Mouse (Mus musculus) ES-CJ7 (cell line): ENCODE results near the gene Gbp9.
"Not testable (repeated sequence)": the region's sequence is repeated elsewhere in the genome, so short reads cannot be mapped to it uniquely, and the experiment has no call there.

ENCODE experiments used
- DNase-seq: peaks from one replicate; pipeline ENCODE4 v3.0.0; 2011; ENCODE audit warnings: low read depth, low spot score

Gbp9 gene

DNA sequence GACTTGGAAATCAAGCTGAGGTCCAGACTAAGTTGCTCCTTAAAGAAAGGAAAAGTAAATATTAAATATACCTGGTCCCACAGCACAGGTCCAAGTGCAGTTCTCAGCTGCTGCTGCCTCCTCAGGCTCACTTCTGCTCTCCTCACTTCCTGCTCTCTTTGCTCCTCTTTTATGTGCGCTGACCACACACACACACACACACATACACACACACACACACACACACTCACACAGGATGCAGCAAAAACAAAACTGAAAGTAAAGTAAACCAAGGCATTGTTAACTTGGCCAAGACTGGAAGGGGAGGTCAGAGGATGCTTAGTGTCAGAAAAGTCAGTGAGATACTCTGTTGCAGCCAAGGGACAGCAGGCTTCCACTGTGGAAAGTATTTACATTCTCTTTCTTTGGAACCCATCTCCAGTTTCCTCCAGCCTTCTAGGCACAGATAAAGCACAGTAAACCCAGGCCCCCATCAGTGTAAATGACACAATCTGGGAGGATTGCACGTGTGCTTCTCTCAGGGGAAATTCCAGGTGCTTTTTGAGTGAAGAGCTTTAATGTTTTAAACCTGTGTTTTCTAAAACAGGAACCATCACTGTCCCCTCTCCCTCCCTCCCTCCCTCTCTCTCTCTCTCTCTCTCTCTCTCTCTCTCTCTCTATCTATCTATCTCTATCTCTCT lies at the start of gene Gbp9, which contains the start of the genes Gbp8 and Gbp4:
Gene Gbp9, minus strand, starts transcription at position 131 of the 680 bp plus-strand sequence.
Gene Gbp8, minus strand, starts transcription at position 132 of the 680 bp plus-strand sequence.
Gene Gbp4, minus strand, starts transcription at position 178 of the 680 bp plus-strand sequence.
- DNase-seq: not testable (repeated sequence)

DNA sequence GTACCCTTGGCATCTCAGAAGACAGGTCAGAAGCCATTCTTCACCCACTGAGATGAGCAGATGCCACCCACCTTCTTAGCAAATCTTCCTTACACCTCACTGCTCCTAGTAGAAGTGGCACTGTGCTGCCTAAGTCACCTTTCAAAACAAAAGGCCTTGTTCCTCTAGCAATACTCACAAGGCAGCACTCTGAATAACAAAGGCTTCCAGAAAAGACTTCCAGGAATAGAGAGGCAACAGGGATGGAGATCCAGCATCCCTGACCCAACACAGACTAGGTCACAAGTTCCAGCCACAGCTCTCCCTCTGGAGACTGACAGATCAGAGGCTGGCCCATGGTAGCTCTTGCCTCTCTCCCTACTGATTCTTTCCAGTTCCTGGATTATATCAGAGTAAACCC lies 42.1 kb upstream of the Gbp9 start:
- peak; percentile 78 for DNase-seq

DNA sequence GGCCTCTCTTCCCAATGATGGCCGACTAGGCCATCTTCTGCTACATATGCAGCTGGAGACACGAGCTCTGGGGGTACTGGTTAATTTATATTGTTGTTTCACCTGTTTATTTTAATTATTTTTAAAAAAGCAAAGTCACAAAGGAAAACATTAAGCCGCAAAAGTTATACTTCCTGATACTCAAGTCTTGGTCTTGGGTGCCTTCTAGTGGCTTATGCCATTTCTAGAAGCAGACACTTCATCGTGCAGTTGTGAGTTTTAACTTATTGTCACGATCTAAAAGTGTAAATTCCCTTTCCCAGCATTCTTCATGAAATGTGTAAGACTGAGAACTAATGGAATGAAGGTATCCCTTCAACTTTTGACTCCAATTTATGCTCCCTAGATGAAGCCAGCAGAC lies 17.2 kb upstream of the Gbp9 start:
- no peak for DNase-seq

DNA sequence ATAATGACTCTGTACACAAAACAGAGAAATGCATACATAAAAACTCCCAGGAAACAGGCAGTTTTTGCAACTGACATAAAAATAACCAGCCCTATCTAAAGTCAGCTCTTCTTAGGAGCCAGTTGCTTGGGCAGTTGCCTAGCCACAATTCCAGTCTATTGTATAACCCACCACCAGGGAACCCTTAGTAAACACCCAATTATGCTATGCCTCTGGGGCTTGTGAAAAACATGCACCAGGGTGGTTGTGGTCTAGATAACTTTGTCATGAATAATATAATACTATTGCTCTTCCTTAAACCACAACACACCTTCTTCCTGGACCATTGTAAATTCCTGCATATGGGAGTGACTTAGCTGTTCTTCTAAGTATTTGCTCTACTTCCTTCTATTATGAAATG lies 14.7 kb upstream of the Gbp9 start:
- DNase-seq: no peak

DNA sequence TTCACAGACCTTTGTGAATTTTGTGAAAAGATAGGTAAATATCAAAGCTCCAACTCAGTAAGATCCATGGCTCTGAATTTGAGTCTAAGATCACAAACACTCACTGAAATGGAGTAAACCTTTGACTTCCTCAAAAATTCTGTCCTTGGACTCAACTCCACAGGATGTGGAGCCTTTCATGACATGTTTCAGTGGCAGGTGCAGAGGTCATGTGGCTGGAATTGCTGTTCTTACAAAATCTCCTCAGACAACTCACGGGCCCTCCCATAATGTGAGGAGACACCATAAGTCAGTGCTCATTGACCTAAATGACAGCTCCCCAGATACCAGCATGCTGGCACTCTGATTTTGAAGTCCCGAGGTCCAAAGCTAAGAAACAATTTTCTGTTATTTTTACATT lies 8.7 kb upstream of the Gbp9 start:
- DNase-seq: not testable (repeated sequence)

DNA sequence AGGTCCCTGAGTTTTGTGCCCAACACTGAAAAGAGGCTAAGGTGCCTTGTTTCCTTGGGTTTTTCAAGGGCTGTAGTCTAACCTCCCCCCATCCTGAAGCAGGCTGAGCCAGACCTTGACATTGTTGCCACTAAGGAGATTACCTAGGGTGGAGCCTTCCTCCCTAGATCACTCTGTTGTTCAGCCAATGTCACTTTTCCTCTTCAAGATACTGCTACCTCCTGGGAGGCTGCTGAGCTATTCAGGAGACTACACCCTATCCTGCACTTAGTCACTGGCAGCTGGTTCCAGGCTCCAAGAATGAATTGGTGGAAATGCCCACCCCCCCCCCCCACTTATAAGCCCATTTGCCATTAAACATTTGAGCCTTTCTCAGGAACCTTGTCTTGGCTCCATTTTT lies 7.1 kb upstream of the Gbp9 start:
- DNase-seq: peak; percentile 83

DNA sequence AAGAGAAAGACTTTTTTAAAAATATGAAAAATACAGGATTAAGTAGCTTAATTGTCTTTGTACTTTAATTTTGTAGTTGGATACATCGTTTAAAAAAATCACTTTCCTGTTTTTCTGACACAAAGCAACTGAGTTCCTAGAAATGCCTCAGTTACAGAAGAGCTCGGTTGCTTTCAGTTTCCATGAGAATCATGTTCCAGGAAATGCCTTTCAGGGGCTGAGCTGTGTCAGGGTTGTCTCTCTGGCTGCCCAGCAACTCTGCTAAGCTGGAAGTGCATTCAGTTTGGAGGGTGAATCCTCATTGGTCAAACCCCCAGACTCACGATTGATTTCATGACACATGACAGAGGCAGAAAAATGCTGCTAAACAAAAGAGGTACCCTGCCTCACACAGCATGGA lies 6.4 kb upstream of the Gbp9 start:
- not testable (repeated sequence) for DNase-seq

DNA sequence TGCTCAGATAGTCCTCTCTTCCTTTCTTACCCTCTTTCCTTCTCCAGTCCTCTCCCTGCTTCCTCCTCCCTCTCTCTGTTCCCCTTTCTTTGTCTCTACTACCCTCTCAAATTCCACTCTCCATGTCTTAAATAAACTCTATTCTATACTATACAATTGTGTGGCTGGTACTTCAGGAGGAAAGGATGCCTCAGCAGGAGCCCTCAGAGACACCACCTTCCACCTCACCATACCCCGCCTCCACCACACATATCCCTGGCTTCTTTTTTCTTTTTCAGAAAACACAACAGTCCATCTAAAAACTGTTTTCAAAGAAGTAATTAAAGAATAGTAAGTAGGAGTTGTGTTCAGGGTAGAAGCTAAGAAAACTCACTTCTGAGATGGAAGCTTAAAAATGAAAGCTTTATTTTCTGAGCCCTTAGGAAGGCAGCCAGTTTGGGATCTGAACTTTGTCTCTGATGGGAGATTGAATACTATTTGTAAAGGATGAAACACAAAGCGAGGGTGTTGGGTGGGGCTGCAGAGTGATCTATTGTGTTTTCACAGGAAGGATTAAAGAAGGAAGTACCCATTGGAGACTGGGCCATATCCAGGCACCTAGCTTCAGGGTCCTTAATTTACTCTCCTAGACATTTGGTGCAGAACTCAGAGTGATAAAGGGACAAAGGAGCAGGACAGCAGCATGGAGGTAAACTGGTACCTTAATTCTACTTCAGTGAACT lies 911 bp upstream of the Gbp9 start:
- peak; percentile 78 for DNase-seq

DNA sequence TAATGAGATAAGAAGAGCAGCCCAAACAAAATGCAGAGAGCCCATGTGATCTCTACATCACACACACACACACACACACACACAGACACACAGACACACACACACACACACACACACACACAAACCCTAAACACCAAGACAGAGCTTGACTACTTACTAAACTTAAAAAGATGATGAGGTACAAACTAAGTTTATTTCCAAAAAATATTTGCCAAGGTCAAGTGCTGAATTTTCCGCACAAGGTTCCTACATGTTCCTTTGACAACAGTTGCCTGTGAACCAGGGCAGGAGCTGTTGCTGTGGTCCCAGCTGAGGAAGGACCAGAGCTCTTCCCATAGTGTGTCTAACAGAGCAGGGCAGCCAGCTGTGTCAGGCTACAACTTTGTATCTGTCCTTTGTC lies 433 bp downstream of the Gbp9 start:
- DNase-seq: no peak

DNA sequence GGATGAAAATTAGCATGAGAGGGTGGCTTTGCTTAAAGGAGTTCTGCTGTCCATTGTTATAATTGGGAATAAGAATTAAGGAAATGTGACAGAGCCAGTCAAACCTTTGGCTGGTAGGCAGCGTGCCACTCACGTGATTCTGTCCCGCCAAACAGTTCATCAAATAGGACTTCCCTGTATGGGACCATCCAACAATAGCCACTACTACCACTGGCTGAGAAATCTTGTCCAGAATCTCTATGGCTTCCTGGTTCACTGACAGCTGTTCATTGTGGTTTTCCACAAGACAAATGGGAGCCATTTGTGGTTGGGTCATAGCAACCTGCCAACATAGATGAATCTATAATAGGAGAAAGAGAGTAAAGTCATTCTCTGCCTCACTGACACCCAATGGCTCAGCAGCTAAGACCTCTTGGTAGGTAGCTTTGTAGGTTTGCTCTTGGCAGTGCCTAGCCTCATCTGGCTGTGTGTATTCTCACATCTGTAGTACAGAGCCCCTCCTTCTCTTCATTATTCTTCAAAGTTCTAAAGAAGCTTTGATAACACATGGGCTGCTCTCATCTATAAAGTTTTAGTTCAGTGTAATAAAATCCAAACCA lies 2.5 kb downstream of the Gbp9 start:
- not testable (repeated sequence) for DNase-seq

DNA sequence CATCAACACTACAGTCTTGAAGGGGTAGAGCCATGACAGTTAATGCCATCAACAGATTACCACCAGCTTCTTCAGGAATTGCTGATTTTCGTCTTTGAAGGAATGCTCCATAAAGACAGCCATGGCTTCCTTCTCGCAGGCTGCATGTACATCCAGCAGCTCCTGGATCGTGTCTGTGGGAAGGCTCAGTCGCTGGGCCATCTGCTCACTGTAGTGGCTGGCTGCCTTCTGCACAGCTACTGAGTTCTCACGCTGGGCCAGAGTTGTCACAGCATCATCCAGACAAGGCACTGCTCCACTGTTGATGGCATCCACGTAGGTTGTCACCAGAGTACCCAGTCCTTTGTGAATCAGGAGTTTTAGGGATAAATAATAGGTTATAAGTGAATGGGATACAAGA lies 17.6 kb downstream of the Gbp9 start:
- not testable (repeated sequence) for DNase-seq

DNA sequence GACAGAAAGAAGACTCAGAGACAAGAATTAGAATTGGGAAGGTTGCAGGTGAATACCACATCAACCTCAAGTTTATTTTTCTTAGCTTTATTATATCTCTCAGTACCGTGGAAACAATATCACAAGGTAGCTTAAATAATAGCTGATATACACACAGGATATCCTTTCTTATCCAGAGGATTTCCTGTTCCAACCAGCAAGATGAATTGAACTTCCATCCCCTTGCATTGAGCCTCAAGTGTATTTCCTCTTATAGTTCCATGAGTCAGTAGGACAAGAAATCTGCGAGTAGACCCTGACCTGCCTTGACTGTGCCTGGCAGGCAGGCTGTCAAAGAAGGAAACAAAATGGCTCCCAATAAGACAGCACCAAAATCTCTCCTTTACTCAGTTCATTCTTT lies 23.6 kb downstream of the Gbp9 start:
- no peak for DNase-seq

DNA sequence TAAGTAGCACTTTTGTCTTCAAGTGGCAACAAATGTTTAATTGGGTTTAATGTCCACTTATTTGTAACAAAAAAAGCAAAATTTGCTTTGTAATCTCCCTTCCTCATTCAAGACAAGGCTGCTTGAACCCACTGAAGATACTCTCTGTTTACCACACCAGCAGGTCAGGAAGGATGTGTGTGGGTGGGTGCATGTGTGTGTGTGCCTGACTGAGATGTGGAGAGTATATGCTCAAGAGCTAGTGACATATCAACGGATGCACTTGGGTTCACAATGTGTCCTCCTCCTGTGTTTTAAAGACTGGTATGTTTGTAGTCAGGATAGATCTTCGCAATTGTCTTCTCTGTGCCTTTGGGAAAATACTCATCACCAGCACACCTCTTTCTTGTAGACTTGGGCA lies 24.6 kb downstream of the Gbp9 start:
- DNase-seq: no peak

DNA sequence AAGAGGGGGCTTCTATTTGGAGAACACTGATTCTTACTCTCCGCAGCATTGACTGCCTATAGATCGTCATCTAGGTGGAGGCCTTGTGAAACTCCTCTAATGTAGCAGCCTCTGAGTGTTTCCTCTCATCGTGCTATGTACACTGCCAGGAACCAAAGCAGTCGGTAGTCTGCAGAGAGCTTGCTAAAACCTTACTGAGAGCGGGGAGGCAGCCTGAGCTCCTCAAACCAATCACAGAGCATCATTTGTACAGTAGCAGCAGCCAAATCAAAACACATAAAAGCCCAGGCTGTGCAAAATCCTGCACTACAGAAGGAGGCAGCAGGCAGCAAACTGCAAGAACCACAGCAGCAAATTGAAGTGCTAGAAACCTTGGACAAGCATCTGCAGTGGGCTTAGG lies 25.7 kb downstream of the Gbp9 start:
- DNase-seq: no peak

DNA sequence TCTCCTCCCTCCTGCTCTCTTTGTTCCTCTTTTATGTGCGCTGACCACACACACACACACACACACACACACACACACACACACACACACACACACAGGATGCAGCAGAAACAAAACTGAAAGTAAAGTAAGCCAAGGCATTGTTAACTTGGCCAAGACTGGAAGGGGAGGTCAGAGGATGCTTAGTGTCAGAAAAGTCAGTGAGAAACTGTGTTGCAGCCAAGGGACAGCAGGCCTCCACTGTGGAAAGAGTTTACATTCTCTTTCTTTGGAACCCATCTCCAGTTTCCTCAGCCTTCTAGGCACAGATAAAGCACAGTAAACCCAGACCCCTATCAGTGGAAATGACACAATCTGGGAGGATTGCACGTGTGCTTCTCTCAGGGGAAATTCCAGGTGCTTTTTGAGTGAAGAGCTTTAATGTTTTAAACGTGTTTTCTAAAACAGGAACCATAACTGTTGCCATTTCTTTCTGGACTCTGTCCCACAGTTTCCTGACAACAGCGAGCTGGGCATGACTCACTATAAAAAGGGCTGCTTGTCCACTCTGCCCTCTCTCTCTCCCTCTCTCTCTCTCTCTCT lies 29.0 kb downstream of the Gbp9 start:
- not testable (repeated sequence) for DNase-seq

DNA sequence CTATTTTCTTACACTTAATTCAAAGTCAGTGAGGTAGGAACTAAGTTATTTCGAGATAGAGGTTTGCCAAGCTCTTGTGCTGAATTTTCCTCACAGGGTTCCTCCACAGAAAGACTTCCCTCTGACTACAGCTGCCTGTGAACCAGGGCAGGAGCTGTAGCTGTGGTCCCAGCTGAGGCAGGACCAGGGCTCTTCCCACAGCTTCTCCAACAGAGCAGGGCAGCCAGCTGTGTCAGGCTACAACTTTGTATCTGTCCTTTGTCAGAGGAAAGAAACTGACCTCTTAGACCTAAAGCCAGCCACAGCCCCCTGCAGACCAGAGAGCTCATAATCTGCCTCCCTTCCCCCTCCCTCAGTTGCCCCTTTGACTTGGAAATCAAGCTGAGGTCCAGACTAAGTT lies 29.6 kb downstream of the Gbp9 start:
- DNase-seq: not testable (repeated sequence)

DNA sequence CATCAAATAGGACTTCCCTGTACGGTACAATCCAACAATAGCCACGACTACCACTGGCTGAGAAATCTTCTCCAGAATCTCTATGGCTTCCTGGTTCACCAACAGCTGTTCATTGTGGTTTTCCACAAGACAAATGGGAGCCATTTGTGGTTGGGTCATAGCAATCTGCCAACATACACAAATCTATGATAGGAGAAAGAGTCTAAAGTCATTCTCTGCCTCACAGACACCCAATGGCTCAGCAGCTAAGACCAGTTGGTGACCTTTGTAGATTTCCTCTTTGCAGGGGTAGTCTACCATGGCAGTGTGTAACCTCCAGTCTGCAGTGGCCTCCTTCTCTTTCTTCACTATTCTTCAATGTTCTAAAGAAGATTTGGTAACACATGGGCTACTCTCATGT lies 33.6 kb downstream of the Gbp9 start:
- not testable (repeated sequence) for DNase-seq

DNA sequence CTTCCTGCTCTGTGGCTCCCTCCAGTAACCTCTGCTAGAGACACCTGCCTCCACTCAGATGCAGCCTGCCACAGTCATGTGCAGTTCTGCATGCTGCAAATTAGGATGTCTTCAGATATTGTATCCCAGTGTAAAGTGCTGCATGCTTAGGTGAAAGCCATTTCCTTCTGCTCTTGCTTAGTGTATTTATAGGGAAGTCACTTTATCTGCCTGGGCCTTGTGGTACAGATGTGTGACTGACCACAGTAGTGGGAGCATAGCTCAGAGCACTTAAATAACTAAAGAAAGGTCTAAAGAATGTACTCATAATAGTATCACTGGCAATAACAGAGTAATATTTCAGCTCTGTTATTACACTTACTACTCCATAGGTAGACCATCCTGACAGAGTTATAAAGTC lies 57.4 kb downstream of the Gbp9 start:
- DNase-seq: no peak

DNA sequence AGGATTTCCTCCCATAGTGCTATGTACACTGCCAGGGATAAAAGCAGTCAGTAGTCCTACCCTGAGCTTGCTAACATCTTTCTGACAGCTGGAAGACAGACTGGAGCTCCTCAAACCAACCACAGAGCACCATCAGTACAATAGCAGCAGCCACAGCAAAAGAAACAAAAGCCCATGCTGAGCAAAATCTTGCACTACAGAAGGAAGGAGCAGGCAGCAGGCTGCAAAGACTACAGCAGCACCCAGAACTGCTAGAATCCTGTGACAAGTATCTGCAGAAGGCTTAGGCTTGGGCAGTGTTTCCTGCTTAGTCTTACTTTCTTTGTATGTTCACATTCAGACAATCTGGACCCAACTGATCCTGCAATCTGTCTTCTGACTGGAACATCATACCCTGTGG lies 71.0 kb downstream of the Gbp9 start:
- DNase-seq: not testable (repeated sequence)

DNA sequence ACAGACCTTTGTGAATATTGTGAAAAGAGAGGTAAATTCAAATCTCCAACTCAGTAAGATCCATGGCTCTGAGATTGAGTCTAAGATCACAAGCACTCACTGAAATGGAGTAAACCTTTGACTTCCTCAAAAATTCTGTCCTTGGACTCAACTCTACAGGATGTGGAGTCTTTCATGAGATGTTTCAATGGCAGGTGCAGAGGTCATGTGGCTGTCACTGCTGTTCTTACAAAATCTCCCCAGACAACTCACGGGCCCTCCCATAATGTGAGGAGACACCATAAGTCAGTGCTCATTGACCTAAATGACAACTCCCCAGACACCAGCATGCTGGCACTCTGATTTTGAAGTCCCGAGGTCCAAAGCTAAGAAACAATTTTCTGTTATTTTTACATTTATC lies 74.9 kb downstream of the Gbp9 start:
- DNase-seq: not testable (repeated sequence)

DNA sequence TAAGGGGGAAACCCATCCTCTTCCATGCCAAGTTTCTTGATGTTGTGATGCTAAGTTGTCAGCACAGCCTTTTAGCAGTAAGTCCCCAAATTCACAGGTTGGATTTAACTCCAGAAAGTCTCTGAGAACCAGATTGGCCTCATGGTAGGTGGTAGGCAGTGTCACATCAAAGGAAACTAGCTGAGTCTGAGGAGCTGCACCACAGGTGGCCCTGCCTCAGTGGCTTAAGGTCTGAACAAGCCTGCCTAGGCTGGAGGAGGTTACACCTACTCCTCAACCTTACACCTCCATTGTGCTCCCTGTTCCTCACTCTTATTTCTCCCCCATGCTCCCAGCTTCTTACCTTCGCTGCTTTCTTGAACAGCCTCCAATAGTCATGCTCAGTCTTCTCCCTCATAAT lies 76.0 kb downstream of the Gbp9 start:
- DNase-seq: no peak

DNA sequence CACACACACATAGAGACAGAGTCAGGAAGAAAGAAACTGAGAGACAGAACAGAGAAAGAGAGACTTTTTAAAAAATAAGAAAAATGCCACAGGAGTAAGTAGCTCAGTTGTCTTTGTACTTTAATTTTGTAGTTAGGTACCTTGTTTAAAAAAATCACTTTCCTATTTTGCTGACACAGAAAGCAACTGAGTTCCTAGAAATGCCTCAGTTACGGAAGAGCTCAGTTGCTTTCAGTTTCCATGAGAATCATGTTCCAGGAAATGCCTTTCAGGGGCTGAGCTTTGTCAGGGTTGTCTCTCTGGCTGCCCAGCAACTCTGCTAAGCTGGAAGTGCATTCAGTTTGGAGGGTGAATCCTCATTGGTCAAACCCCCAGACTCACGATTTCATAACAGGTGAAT lies 76.9 kb downstream of the Gbp9 start:
- not testable (repeated sequence) for DNase-seq
